Mouse (Mus musculus): ENCODE results near the gene Thsd7b.

GRCm38 (mm10) chr1:129843416-129843815 is 570.3 kb downstream of the Thsd7b start:
- no peak for TF ChIP-seq POLR2A (IDR thresholded peaks at IDR 0.05; ENCODE audit: borderline replicate concordance, low read depth, low read length)
- no peak for TF ChIP-seq CTCF (IDR thresholded peaks at IDR 0.05; ENCODE audit: low read depth, low read length)
